Mouse (Mus musculus) CD4-positive, CD25-positive, alpha-beta regulatory T cell, adult 2 months (primary cell): ENCODE data around the gene Fam117a.
"Not testable (repeated sequence)": the region's sequence is repeated elsewhere in the genome, so short reads cannot be mapped to it uniquely, and the experiment has no call there.

Source experiments
- DNase-seq: peaks from one replicate; pipeline ENCODE4 v3.0.0-alpha.2; 2012; ENCODE audit warnings: low read depth, low spot score

Fam117a gene

GRCm38 (mm10) chr11:95392708-95393499 is 56.1 kb downstream of the Fam117a start:
- no peak for DNase-seq

DNA sequence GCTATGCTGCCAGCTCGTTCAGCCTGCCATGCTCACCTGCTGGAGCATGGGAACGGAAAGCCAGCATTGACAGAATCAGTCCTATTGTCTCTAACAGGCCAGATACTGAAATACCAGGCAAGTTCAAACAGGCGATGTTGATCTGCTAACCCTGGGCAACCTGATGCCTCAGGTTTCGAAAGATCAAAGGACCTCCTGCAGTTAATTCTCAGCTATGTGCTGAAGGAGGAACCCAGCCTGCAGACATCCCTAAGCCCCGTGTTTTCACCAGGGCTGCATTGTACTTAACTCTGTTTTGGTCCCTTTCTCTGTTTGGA is 56.6 kb downstream of the Fam117a start:
- DNase-seq = no peak

GRCm38 (mm10) chr11:95394112-95394511 is 57.3 kb downstream of the Fam117a start:
- DNase-seq = no peak

- no peak for DNase-seq
Observed at GRCm38 (mm10) chr11:95396548-95396947, 59.7 kb downstream of the Fam117a start.

GRCm38 (mm10) chr11:95397843-95398835 is 61.3 kb downstream of the Fam117a start:
- peak; percentile 79 for DNase-seq

GRCm38 (mm10) chr11:95399520-95400020 is 62.8 kb downstream of the Fam117a start:
- no peak for DNase-seq

DNA sequence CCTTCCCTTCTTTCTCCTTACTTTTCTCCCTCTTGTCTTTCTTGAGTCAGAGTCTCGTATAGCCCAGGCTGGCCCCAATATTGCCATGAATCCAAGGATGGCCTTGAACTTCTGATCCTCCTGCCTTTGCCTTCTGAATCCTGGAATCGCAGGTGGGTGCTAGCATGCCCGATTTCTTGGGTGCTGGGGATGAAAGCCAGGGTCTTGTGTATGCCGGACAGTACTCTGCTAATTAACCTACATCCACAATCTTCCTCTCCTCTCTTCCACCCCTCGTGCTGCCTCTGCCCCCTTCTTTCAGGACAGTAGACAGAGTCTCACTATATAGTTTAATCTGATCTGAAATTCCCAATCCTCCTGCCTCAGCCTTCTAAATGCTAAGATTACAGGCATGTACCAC is 64.8 kb downstream of the Fam117a start:
- no peak for DNase-seq

DNA sequence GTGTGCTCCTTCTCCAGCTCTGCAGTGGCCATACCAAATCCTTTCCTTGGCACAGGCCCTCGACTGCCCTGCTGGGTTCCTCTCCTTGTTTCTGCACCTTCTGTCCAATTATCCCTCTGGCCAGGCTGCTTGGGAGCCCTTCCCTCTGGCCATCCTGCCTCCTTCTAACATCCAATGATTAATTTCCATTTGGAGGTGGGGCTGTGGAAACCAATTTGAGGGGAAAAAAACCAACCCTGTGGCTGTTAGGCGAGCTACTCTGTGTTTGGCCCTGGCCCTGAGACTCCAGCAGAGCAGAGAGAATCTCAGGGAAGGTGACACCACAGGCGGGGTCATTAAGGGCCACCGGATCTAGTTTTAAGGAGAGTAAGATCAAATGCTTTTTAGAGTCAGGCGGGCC is 65.4 kb downstream of the Fam117a start:
- no peak for DNase-seq

DNA sequence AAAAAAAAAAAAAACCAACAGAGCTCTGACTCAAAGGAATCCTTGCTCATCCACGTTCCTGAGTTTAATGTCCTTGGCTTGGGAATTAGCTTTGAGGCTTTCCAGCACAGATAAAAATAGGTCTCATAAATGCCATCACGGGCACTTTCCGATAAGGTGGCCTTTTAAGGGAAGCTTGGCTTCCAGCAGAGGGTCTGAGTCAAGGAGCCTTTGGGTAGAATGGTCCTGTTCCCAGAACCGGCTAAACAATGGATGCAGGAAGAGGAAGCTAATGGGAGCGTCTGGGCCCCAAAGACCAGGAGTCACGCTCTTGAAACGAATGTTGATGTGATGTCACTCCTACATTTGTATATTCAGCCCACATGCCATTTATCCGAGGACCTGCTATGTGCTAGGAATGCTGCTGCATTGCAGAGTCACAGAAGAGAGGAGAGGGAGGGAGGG is 65.9 kb downstream of the Fam117a start:
- DNase-seq = no peak

- no peak for DNase-seq
Observed at GRCm38 (mm10) chr11:95403382-95404340, 66.8 kb downstream of the Fam117a start.

DNA sequence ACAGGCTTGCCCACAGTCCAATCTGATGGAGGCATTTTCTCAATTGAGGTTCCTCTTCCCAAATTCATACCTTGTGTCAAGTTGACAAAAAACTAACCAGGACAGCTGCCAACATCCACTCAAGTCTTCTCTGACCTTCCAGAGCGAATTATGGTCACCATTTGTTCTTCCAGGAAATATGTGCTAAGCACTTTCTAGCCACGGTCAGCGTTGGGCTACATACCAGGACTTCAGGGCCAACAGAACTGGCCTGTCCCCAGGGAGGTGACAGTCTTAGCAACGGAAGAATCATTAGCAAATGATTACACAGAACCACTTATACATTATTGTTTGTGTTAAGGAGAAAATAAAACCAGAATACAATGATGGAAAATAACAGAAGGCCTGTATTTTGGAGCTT is 69.0 kb downstream of the Fam117a start:
- no peak for DNase-seq

- DNase-seq = not testable (repeated sequence)
Observed at GRCm38 (mm10) chr11:95406398-95406797, 69.6 kb downstream of the Fam117a start.

DNA sequence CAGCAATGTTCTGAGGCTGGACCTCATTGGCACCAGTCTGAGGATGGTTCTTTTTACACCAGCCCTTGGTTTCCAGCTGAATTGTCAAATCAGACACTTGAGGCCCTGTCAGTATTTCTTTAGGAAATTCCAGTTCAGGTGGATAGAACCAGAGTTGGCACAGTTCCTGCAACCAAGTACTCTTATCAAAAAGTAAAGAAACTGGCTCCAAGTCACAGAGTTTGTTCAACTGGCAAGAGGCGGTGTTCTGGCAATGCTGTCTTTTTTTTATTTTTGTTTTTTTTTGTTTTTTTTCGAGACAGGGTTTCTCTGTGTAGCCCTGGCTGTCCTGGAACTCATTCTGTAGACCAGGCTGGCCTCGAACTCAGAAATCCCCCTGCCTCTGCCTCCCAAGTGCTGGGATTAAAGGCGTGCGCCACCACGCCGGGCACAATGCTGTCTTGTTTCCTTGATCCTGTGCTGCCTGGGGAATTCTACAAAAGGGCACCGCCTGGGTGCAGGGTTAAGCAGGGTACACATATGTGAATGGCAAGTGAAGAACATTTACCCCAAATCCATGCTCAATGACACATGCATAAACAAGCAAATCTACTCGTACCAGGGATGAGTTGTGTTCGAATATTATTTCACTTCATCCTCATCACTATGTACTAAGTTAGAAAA is 72.8 kb downstream of the Fam117a start:
- DNase-seq = no peak

DNA sequence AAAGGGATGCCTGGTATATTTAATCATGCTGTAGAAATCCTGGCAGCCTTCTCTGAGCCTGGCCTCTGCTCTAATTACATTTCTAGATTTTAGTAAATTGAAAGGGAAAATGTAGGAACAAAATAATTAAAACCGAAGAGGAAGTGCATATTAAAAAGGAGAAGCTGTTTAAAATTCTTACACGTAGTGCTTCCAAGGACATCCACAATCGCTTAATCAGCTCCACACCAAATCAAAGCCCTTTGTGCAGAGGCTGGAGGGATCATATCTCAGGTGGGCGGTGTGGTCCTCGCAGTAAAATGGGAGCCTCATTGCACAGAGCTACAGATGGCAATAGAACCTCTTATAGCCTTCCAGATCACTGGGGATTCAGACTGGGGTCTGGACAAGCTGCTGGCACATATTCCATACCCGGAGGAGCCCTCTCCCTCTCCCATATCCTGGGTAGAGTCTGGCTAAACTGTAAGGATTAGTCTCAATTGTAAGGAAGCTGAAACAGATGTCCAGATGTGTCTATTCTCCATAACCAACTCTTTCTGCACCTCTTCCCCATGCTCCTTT is 74.7 kb downstream of the Fam117a start:
- DNase-seq = no peak

GRCm38 (mm10) chr11:95412615-95413014 is 75.8 kb downstream of the Fam117a start:
- DNase-seq = no peak

GRCm38 (mm10) chr11:95413641-95414535 is 77.1 kb downstream of the Fam117a start, which contains the start of gene Spop:
Gene Spop (plus strand): TSS chr11:95414080.
- DNase-seq = peak; percentile 96

GRCm38 (mm10) chr11:95414536-95415161 is 77.8 kb downstream of the Fam117a start:
- DNase-seq = peak; percentile 97

DNA sequence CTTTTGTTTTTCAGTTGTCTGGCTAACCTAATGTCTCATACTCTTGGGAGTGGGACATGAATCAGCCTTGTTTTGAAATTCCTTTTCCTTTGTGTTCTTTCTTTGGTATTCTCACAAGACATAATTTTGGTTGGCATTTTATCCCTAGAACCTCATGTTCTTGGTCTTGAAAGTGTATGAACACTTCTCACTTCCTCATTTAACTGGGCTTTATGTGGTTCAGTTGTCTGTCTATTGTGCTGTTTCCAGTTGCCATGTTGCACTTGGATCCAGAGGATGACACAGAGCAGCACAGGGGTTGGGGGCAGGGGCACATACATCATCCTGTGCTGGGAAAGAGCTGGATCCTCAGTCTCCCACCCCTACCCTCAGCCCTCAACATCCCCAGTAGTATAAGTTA is 79.1 kb downstream of the Fam117a start:
- no peak for DNase-seq

DNA sequence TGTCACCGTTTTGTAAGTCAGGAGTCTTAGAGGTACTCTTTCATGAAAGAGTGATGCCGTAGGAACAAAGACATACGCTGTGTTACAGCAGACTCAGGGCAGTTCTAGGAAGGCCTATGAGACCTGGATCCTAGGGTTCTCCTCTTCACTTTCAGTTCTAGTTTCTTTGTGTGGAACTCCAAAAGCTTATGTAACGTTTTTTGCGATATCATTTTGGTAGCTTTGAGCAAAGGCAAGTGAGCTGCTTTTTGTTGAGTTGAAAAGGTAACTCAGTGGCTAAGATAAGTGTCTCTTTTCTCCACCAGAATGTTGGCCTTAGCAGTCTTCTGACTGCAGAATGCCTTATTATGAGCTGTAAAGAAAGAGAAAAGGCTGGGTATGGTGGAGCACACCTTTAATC is 80.5 kb downstream of the Fam117a start:
- DNase-seq = no peak
